In genomic region chr5:113732182-113732581, GRCm38 (mm10) we compare ENCODE assay signal across 9 mouse cellular contexts. TPM values are rescaled to one million over a fixed set of nuclear protein-coding genes. Genes with fewer than 3 reads are reported as not detected.
DNase-seq lines count a peak whose midpoint lies in the region; ATAC-seq and TF ChIP-seq lines count a peak whose summit lies in the region.
"Had no signal": no experiment of that assay in that cellular context is flagged by ENCODE, and none has a peak within 500 bp of the region (broad histone marks: within the 10 kb centered on the region; RNA-seq: fewer than 3 reads in every experiment).

No protein-coding gene starts in this region.

- intact Hi-C loops in gastrocnemius, adult 2 months (cut with DNase I) = no loop called here

- H3K4me2 ChIP-seq in midbrain, embryonic 14.5 days (ENCODE audit: low read length) = no peak overlapping the region
- H3K4me2 ChIP-seq in midbrain, embryonic 13.5 days (replicated peaks) = no peak overlapping the region

- no peaks in the 10 kb centered on the region for H3K36me3 ChIP-seq in midbrain, embryonic 14.5 days (ENCODE audit: control insufficient read depth, insufficient read depth, low read length)
- H3K36me3 ChIP-seq in midbrain, embryonic 13.5 days = no peaks in the 10 kb centered on the region

- no peak for ATAC-seq in midbrain, embryonic 14.5 days (ENCODE audit: low FRiP score, low TSS enrichment)
- no peak for ATAC-seq in midbrain, embryonic 13.5 days

- 27% methylated on average over 6 of the region's 6 CpGs for WGBS in midbrain, embryonic 14.5 days
- 41% methylated on average over 6 of the region's 6 CpGs for WGBS in midbrain, embryonic 13.5 days
- 30% methylated on average over 6 of the region's 6 CpGs for WGBS in olfactory bulb, adult 2 months

- peaks cover 24% of the 10 kb centered on the region for H3K4me1 ChIP-seq in midbrain, embryonic 14.5 days (ENCODE audit: control insufficient read depth, insufficient read depth, low read length)
- H3K4me1 ChIP-seq in midbrain, embryonic 13.5 days (replicated peaks) = peaks cover 30% of the 10 kb centered on the region
- H3K4me1 ChIP-seq in olfactory bulb, adult 2 months (ENCODE audit: control insufficient read depth, insufficient read depth, low read length) = peaks cover 25% of the 10 kb centered on the region

- no peaks in the 10 kb centered on the region for H3K9me3 ChIP-seq in midbrain, embryonic 14.5 days (ENCODE audit: control insufficient read depth, low read length)
- no peaks in the 10 kb centered on the region for H3K9me3 ChIP-seq in midbrain, embryonic 13.5 days

- H3K4me3 ChIP-seq in gastrocnemius, adult 2 months = no peak overlapping the region
- H3K4me3 ChIP-seq in midbrain, embryonic 14.5 days (replicated peaks; ENCODE audit: low read depth, low read length) = no peak overlapping the region
- no peak overlapping the region for H3K4me3 ChIP-seq in midbrain, embryonic 13.5 days (replicated peaks)
- H3K4me3 ChIP-seq in olfactory bulb, adult 2 months (ENCODE audit: insufficient read depth, low read depth, low read length) = no peak overlapping the region
- H3K4me3 ChIP-seq: myocyte had no signal

- H3K27me3 ChIP-seq in midbrain, embryonic 14.5 days (ENCODE audit: control insufficient read depth, insufficient read depth, low read length) = no peaks in the 10 kb centered on the region
- no peaks in the 10 kb centered on the region for H3K27me3 ChIP-seq in midbrain, embryonic 13.5 days

- TF ChIP-seq CTCF in gastrocnemius, adult 2 months (IDR thresholded peaks at IDR 0.05) = peak; percentile 75
- peak; percentile 55 for TF ChIP-seq CTCF in olfactory bulb, adult 2 months (IDR thresholded peaks at IDR 0.05; ENCODE audit: insufficient read depth, low read depth, low read length)

- no peak overlapping the region for H3K27ac ChIP-seq in gastrocnemius, adult 2 months
- H3K27ac ChIP-seq in midbrain, embryonic 14.5 days (replicated peaks; ENCODE audit: low read depth, low read length) = no peak overlapping the region
- H3K27ac ChIP-seq in midbrain, embryonic 13.5 days = no peak overlapping the region
- no peak overlapping the region for H3K27ac ChIP-seq in olfactory bulb, adult 2 months (ENCODE audit: insufficient read depth, low read depth, low read length)

- TF ChIP-seq POLR2A in olfactory bulb, adult 2 months (IDR thresholded peaks at IDR 0.05; ENCODE audit: insufficient read depth, low read depth, low read length) = no peak

- H3K9ac ChIP-seq in midbrain, embryonic 14.5 days (replicated peaks; ENCODE audit: low read length) = no peak overlapping the region
- no peak overlapping the region for H3K9ac ChIP-seq in midbrain, embryonic 13.5 days (replicated peaks)

- peak; percentile 59 for DNase-seq in gastrocnemius, adult 2 months
- no peak for DNase-seq in gastrocnemius, postnatal 25 days
- peak; percentile 82 for DNase-seq in midbrain, embryonic 14.5 days
- DNase-seq in adipocyte (ENCODE audit: low spot score) = peak; percentile 72
- peak; percentile 72 for DNase-seq in induced T-regulatory cell, adult 2 months (ENCODE audit: low read depth)
- DNase-seq in urinary bladder, adult 18-20 months (ENCODE audit: low spot score in 2 of 2) = no peak

RNA-seq across cellular contexts. Expression of gene Ficd, which starts 3.4 kb away (rescaled TPM):
- total RNA-seq in gastrocnemius, adult 2 months (2021) = 1 to 10 TPM; 7.1 to 7.8 TPM
- 1 to 10 TPM; 4.8 to 5.9 TPM for total RNA-seq in gastrocnemius, postnatal 25 days (2021)
- polyA plus RNA-seq in midbrain, embryonic 14.5 days (2014; fragmentation: Nextera tagmentation; extraction: Ambion mirVana) = 6.7 TPM in 2 replicates
- 7.2 and 7.8 TPM in 2 replicates for polyA plus RNA-seq in midbrain, embryonic 13.5 days (2015; fragmentation: Nextera tagmentation; extraction: Ambion mirVana)
- not detected in 2 replicates for polyA plus RNA-seq in olfactory bulb, adult 2 months (2012; ENCODE audit: insufficient read depth, insufficient read length, low replicate concordance, missing spikeins)

RNA-seq across cellular contexts. Expression of gene 1700069L16Rik, which starts 7.6 kb away (rescaled TPM):
- not detected for total RNA-seq in gastrocnemius, adult 2 months (2021)
- not detected for total RNA-seq in gastrocnemius, postnatal 25 days (2021)
- polyA plus RNA-seq in midbrain, embryonic 14.5 days (2014; fragmentation: Nextera tagmentation; extraction: Ambion mirVana) = not detected in 2 replicates
- polyA plus RNA-seq in midbrain, embryonic 13.5 days (2015; fragmentation: Nextera tagmentation; extraction: Ambion mirVana) = not detected in 2 replicates
- polyA plus RNA-seq in olfactory bulb, adult 2 months (2012; ENCODE audit: insufficient read depth, insufficient read length, low replicate concordance, missing spikeins) = not detected in 2 replicates
- polyA plus RNA-seq: myocyte had no signal

RNA-seq across cellular contexts. Expression of gene Sart3, which starts 40.1 kb away (rescaled TPM):
- total RNA-seq in gastrocnemius, adult 2 months (2021) = 1 to 10 TPM; 8.0 to 9.2 TPM
- total RNA-seq in gastrocnemius, postnatal 25 days (2021) = 1 to 10 TPM; 5.8 to 8.2 TPM
- 36.4 and 40.1 TPM in 2 replicates for polyA plus RNA-seq in midbrain, embryonic 14.5 days (2014; fragmentation: Nextera tagmentation; extraction: Ambion mirVana)
- 51.1 and 58.5 TPM in 2 replicates for polyA plus RNA-seq in midbrain, embryonic 13.5 days (2015; fragmentation: Nextera tagmentation; extraction: Ambion mirVana)
- polyA plus RNA-seq in olfactory bulb, adult 2 months (2012; ENCODE audit: insufficient read depth, insufficient read length, low replicate concordance, missing spikeins) = not detected in 2 replicates

RNA-seq across cellular contexts. Expression of gene Iscu, which starts 40.4 kb away (rescaled TPM):
- 100 to 1,000 TPM; 142 to 160 TPM for total RNA-seq in gastrocnemius, adult 2 months (2021)
- total RNA-seq in gastrocnemius, postnatal 25 days (2021) = 100 to 1,000 TPM; 126 to 135 TPM
- polyA plus RNA-seq in midbrain, embryonic 14.5 days (2014; fragmentation: Nextera tagmentation; extraction: Ambion mirVana) = 87.6 and 92.2 TPM in 2 replicates
- 93.0 and 101 TPM in 2 replicates for polyA plus RNA-seq in midbrain, embryonic 13.5 days (2015; fragmentation: Nextera tagmentation; extraction: Ambion mirVana)
- polyA plus RNA-seq in olfactory bulb, adult 2 months (2012; ENCODE audit: insufficient read depth, insufficient read length, low replicate concordance, missing spikeins) = not detected in 2 replicates

Comparison
In these comparisons a context has a peak if more than half of its experiments do, and no peak if none do; other contexts are left out.
1. DNase-seq: peak in gastrocnemius, adult 2 months (single experiment), midbrain, embryonic 14.5 days (single experiment), adipocyte (single experiment) and induced T-regulatory cell, adult 2 months (single experiment); none in gastrocnemius, postnatal 25 days (single experiment) and urinary bladder, adult 18-20 months (0 of 2).